Mouse (Mus musculus): ENCODE results near the gene Zfp280c.

Gene Zfp280c

DNA sequence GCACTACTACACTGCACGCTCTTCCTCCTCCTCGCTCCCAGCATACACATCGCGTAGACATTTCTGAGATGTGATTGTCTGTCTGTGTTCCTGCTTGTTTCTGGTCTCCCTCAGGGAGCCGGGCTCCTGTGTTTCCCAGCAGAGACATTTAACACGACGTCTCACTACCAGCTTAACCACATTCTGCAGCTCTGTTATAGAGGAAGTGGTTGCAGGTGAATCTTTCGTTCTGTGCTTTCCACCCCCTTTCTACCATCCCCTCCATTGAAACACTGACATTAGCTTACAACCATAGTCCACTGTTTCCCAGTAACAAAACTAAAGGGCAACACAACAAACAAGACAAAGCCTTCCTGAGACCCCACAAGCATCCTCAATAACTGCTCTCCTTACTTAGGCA, 100.5 kb downstream of the Zfp280c start:
- peak; percentile 16 for DNase-seq (ENCODE audit: low read depth, low spot score)

All from R1 (cell line).